Mouse (Mus musculus): Measurements from ENCODE around the gene Nup214. TPM values are rescaled to one million over a fixed set of nuclear protein-coding genes. Genes with fewer than 3 reads are reported as not detected.

Nup214 gene
- total and polyA plus RNA-seq, 3 experiments, result 13.9 to 106 (median 50.9) TPM

GRCm38 (mm10) chr2:32082229-32082628, 108.0 kb downstream of the Nup214 start:
- Histone ChIP-seq H3K9me3 (replicated peaks; ENCODE audit: low read length) (peaks cover 9% of the 10 kb centered on the region), H3K79me2 (replicated peaks; ENCODE audit: control insufficient read depth, extremely low read depth, insufficient read depth, poor library complexity, severe bottlenecking) (no peaks in the 10 kb centered on the region), H3K36me3 (replicated peaks in 1 of 2; ENCODE audit: control insufficient read depth in 1 of 2, insufficient read depth in 1 of 2, low read length in 1 of 2) (no peaks in the 10 kb centered on the region), H3K4me1 (ENCODE audit: control insufficient read depth in 1 of 2, insufficient read depth in 2 of 2) (peaks cover 12 to 37% of the 10 kb centered on the region in 2 experiments), H3K4me2 (ENCODE audit: insufficient read depth, low read depth, poor library complexity, severe bottlenecking) (no peak overlapping the region), H3K4me3 (replicated peaks in 1 of 3; ENCODE audit: low read depth in 2 of 3, low read length in 2 of 3, poor library complexity in 1 of 3) (no peak overlapping the region), H3K9ac (ENCODE audit: insufficient read depth, low read depth) (no peak overlapping the region), H3K27ac (ENCODE audit: insufficient read depth, low read depth) (no peak overlapping the region), H3K27me3 (replicated peaks) (peaks cover 26% of the 10 kb centered on the region)
- dilution Hi-C loops (cut with MboI; ENCODE audit: extremely low pct_ligation_motif_present, extremely low pct_unique_long_range_greater_than_20kb, low sequenced_read_pairs), result no loop called here
- DNase-seq (ENCODE audit: extremely low read depth), result no peak
- TF ChIP-seq MAFK (IDR thresholded peaks at IDR 0.05; ENCODE audit: insufficient replicate concordance, low read length) (no peak), ZMIZ1 (IDR thresholded peaks at IDR 0.05; ENCODE audit: low read depth, low read length) (no peak)
- in situ Hi-C loops (cut with MboI; ENCODE audit: low pct_ligation_motif_present, low pct_unique_long_range_greater_than_20kb, low sequenced_read_pairs), result no loop called here

- Histone ChIP-seq H3K36me3 (replicated peaks in 1 of 2; ENCODE audit: control insufficient read depth in 1 of 2, insufficient read depth in 1 of 2, low read length in 1 of 2) (no peaks in the 10 kb centered on the region), H3K27ac (ENCODE audit: insufficient read depth, low read depth) (no peak overlapping the region), H3K79me2 (replicated peaks; ENCODE audit: control insufficient read depth, extremely low read depth, insufficient read depth, poor library complexity, severe bottlenecking) (no peaks in the 10 kb centered on the region), H3K4me1 (ENCODE audit: control insufficient read depth in 1 of 2, insufficient read depth in 2 of 2) (peaks cover 12 to 32% of the 10 kb centered on the region in 2 experiments), H3K9ac (ENCODE audit: insufficient read depth, low read depth) (no peak overlapping the region), H3K4me3 (replicated peaks in 1 of 3; ENCODE audit: low read depth in 2 of 3, low read length in 2 of 3, poor library complexity in 1 of 3) (no peak overlapping the region), H3K4me2 (ENCODE audit: insufficient read depth, low read depth, poor library complexity, severe bottlenecking) (peak overlapping the region; percentile 69; the same call in 1 of the 2 replicates), H3K9me3 (replicated peaks; ENCODE audit: low read length) (peaks cover 9% of the 10 kb centered on the region), H3K27me3 (replicated peaks) (peaks cover 35% of the 10 kb centered on the region)
- TF ChIP-seq JUN (IDR thresholded peaks at IDR 0.05; ENCODE audit: insufficient read depth, low read depth, low read length) (no peak), CHD2 (IDR thresholded peaks at IDR 0.05; ENCODE audit: low read length) (no peak), RCOR1 (conservative IDR thresholded peaks at IDR 0.05; ENCODE audit: low read depth, low read length) (no peak), E2F4 (IDR thresholded peaks at IDR 0.05; ENCODE audit: insufficient replicate concordance, low read depth, low read length) (no peak)
- in situ Hi-C loops (cut with MboI; ENCODE audit: low pct_ligation_motif_present, low pct_unique_long_range_greater_than_20kb, low sequenced_read_pairs), result no loop called here
- no peak for DNase-seq (ENCODE audit: extremely low read depth)
- dilution Hi-C loops (cut with MboI; ENCODE audit: extremely low pct_ligation_motif_present, extremely low pct_unique_long_range_greater_than_20kb, low sequenced_read_pairs), result no loop called here
Measured at GRCm38 (mm10) chr2:32083159-32084011, 109.1 kb downstream of the Nup214 start.

- DNase-seq (ENCODE audit: extremely low read depth), result no peak
- Histone ChIP-seq H3K36me3 (replicated peaks in 1 of 2; ENCODE audit: control insufficient read depth in 1 of 2, insufficient read depth in 1 of 2, low read length in 1 of 2) (no peaks in the 10 kb centered on the region), H3K4me3 (replicated peaks in 1 of 3; ENCODE audit: low read depth in 2 of 3, low read length in 2 of 3, poor library complexity in 1 of 3) (peak within 1 kb of the TSS; percentile 10 to 66 (median 42)), H3K9ac (ENCODE audit: insufficient read depth, low read depth) (no peak within 1 kb of the TSS), H3K27ac (ENCODE audit: insufficient read depth, low read depth) (no peak within 1 kb of the TSS), H3K27me3 (replicated peaks) (peaks cover 35% of the 10 kb centered on the region), H3K4me2 (ENCODE audit: insufficient read depth, low read depth, poor library complexity, severe bottlenecking) (peak within 1 kb of the TSS; percentile 69), H3K4me1 (ENCODE audit: control insufficient read depth in 1 of 2, insufficient read depth in 2 of 2) (peaks cover 12 to 23% of the 10 kb centered on the region in 2 experiments), H3K9me3 (replicated peaks; ENCODE audit: low read length) (peaks cover 9% of the 10 kb centered on the region), H3K79me2 (replicated peaks; ENCODE audit: control insufficient read depth, extremely low read depth, insufficient read depth, poor library complexity, severe bottlenecking) (no peaks in the 10 kb centered on the region)
- in situ Hi-C loops (cut with MboI; ENCODE audit: low pct_ligation_motif_present, low pct_unique_long_range_greater_than_20kb, low sequenced_read_pairs), result no loop called here
- TF ChIP-seq PAX5 (IDR thresholded peaks at IDR 0.05; ENCODE audit: low read length) (no peak), RAD21 (IDR thresholded peaks at IDR 0.05; ENCODE audit: low read depth, low read length) (no peak), CHD2 (IDR thresholded peaks at IDR 0.05; ENCODE audit: low read length) (no peak), CHD1 (IDR thresholded peaks at IDR 0.05; ENCODE audit: low read depth, low read length) (no peak), MAZ (IDR thresholded peaks at IDR 0.05; ENCODE audit: low read depth, low read length) (no peak), NRF1 (IDR thresholded peaks at IDR 0.05; ENCODE audit: low read depth, low read length) (0 out of 2 replicates have a peak, but pooled peaks have one; percentile 37)
- dilution Hi-C loops (cut with MboI; ENCODE audit: extremely low pct_ligation_motif_present, extremely low pct_unique_long_range_greater_than_20kb, low sequenced_read_pairs), result no loop called here
Measured at GRCm38 (mm10) chr2:32084111-32084871, 110.1 kb downstream of the Nup214 start, which contains the start of gene Fam78a. Gene Fam78a (minus strand): TSS chr2:32084857.

Measured in CH12.LX (cell line).